Mouse (Mus musculus): ENCODE measurements around the gene Slc25a3.
A peak's percentile ranks its signal among the peaks of the same experiment; 100 is the strongest.

- TF ChIP-seq CTCF (conservative IDR thresholded peaks at IDR 0.05 in 1 of 2, IDR thresholded peaks at IDR 0.05 in 1 of 2; ENCODE audit: low read depth in 2 of 2, low read length in 2 of 2) (0 out of 4 replicates have a peak, but pooled peaks of 1 of the 2 experiments have one; percentile 6), MAX (IDR thresholded peaks at IDR 0.05; ENCODE audit: low read length) (no peak), SMC3 (IDR thresholded peaks at IDR 0.05; ENCODE audit: low read depth, low read length) (no peak), MYC (IDR thresholded peaks at IDR 0.05; ENCODE audit: low read depth, low read length) (no peak), NELFE (IDR thresholded peaks at IDR 0.05; ENCODE audit: low read depth, low read length) (no peak), TBP (conservative IDR thresholded peaks at IDR 0.05; ENCODE audit: low read depth, low read length) (no peak), EP300 (IDR thresholded peaks at IDR 0.05; ENCODE audit: low read length) (no peak), MAFK (IDR thresholded peaks at IDR 0.05; ENCODE audit: insufficient replicate concordance, low read length) (no peak), BHLHE40 (IDR thresholded peaks at IDR 0.05; ENCODE audit: low read depth, low read length) (no peak), POLR2A (IDR thresholded peaks at IDR 0.05; ENCODE audit: low read depth, low read length) (0 out of 2 replicates have a peak, but pooled peaks have one; percentile 18), RCOR1 (conservative IDR thresholded peaks at IDR 0.05; ENCODE audit: low read depth, low read length) (no peak)
These were observed 6.9 kb downstream of the Slc25a3 start for GRCm38 (mm10) chr10:91116958-91117357.
